Mouse (Mus musculus) E14TG2a.4 (cell line): ENCODE results near the gene Gpi1.

Source experiments
- CTCF ChIP-seq: conservative IDR thresholded peaks from 2 replicates; pipeline ENCODE4 v1.5.1; 2014; ENCODE audit warnings: low read length
- POU5F1 ChIP-seq: IDR thresholded peaks from 2 replicates; pipeline ENCODE4 v1.6.1; 2014; ENCODE audit warnings: low read length, borderline replicate concordance

- TF ChIP-seq CTCF, result no peak
- no peak for TF ChIP-seq POU5F1
Observed at GRCm38 (mm10) chr7:34214644-34215043, 15.5 kb downstream of the Gpi1 start.
